Mouse (Mus musculus) G1E (cell line): Measurements from ENCODE around the gene Zfp184. TPM values are rescaled to one million over a fixed set of nuclear protein-coding genes. Genes with fewer than 3 reads are reported as not detected.
A peak's percentile ranks its signal among the peaks of the same experiment; 100 is the strongest.

Source experiments
- ATAC-seq: 2 replicates; pipeline ENCODE4 v1.8.0; 2016; ENCODE audit warnings: mild to moderate bottlenecking; ENCODE audit not compliant: insufficient number of reproducible peaks, poor library complexity, low FRiP score, severe bottlenecking; ENCODE audit errors: extremely low read depth
- DNase-seq: peaks from one replicate; pipeline ENCODE4 v3.0.0; 2012; ENCODE audit warnings: low spot score
- H3K27me3 ChIP-seq: 2 replicates; pipeline ENCODE4 v1.6.1; 2012; ENCODE audit warnings: mild to moderate bottlenecking, low read length, inconsistent platforms; ENCODE audit not compliant: insufficient read depth
- H3K36me3 ChIP-seq: replicated peaks from 2 replicates; pipeline ENCODE3; 2012; ENCODE audit warnings: mild to moderate bottlenecking, inconsistent platforms
- H3K4me1 ChIP-seq: 2 replicates; pipeline ENCODE4 v1.6.1; 2012; ENCODE audit warnings: low read depth, low read length, inconsistent platforms, mixed read lengths; ENCODE audit not compliant: insufficient read depth
- H3K4me3 ChIP-seq: 2 replicates; pipeline ENCODE4 v1.5.1; 2012; ENCODE audit warnings: low read depth, mild to moderate bottlenecking, inconsistent platforms, low read length, moderate library complexity, mixed read lengths
- H3K9me3 ChIP-seq: replicated peaks from 2 replicates; pipeline ENCODE4 v1.6.1; 2012; ENCODE audit warnings: inconsistent platforms
- CTCF ChIP-seq: IDR thresholded peaks from 2 replicates; pipeline ENCODE4 v1.5.1; 2012; ENCODE audit warnings: low read depth, low read length, inconsistent platforms, mixed read lengths
- GATA1 ChIP-seq: IDR thresholded peaks from 2 replicates; pipeline ENCODE4 v1.6.1; 2012; ENCODE audit warnings: borderline replicate concordance, low read length, inconsistent platforms, mixed read lengths
- GATA2 ChIP-seq: IDR thresholded peaks from 2 replicates; pipeline ENCODE4 v1.6.1; 2012; ENCODE audit warnings: low read depth, low read length, inconsistent platforms, borderline replicate concordance
- POLR2AphosphoS5 ChIP-seq: IDR thresholded peaks from 2 replicates; pipeline ENCODE4 v1.6.1; 2012; ENCODE audit warnings: low read depth, low read length, inconsistent platforms; ENCODE audit not compliant: insufficient replicate concordance
- TAL1 ChIP-seq: conservative IDR thresholded peaks from 2 replicates; pipeline ENCODE4 v1.6.1; 2012; ENCODE audit warnings: low read depth, low read length, inconsistent platforms, mixed read lengths
- polyA plus RNA-seq: library from polyadenylated mRNA; stranded (reverse); fragments of >175 nt; gene quantifications from 2 replicates; pipeline ENCODE4 v1.2.3, GENCODE M21; 2012
- total RNA-seq, 2 experiments: library from RNA; stranded (forward) in 1 of 2; stranded (reverse) in 1 of 2; fragments of 200-1000 nt in 1 of 2; fragments of >200 nt in 1 of 2; fragmentation: Nextera tagmentation in 1 of 2; gene quantifications; 2 replicates each; pipeline ENCODE4 v1.2.3; 2014 to 2017

Gene Zfp184
- total and polyA plus RNA-seq, 3 experiments: 0.26 to 20.1 (median 3.6) TPM

GRCm38 (mm10) chr13:21914599-21914998 lies 30.3 kb upstream of the Zfp184 start:
- TF ChIP-seq POLR2AphosphoS5: no peak
- no peak for TF ChIP-seq TAL1
- no peak for TF ChIP-seq CTCF
- TF ChIP-seq GATA1: no peak
- TF ChIP-seq GATA2: no peak
- no peak for DNase-seq
- Histone ChIP-seq H3K36me3 (no peaks in the 10 kb centered on the region), H3K4me3 (peak overlapping the region; percentile 64), H3K27me3 (no peaks in the 10 kb centered on the region), H3K4me1 (peaks cover 58% of the 10 kb centered on the region), H3K9me3 (no peaks in the 10 kb centered on the region)
- 0 out of 2 replicates have a peak, but pooled peaks have one; percentile 30 for ATAC-seq

DNA sequence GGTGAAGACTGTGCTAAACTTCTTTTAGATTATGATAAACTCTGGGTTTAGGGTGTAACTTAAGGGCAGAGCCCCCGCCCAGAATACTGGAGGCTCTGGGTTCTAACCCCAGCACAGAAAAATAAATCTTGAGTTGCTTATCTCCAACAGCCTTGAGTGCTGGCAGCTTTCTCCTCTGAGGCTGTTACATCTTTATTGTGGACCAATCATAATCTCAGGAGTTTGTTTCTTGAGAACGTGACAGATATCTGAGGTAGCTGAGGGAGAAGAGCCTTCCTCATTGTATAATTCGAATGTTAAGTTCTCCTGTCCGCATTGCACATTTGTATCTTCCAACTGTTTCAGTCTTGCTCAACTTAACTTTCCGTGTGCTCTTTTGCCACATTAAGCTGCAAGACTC lies 29.4 kb upstream of the Zfp184 start:
- ATAC-seq: no peak
- no peaks in the 10 kb centered on the region for H3K27me3 ChIP-seq
- no peak overlapping the region for H3K4me3 ChIP-seq
- no peak for DNase-seq
- TF ChIP-seq POLR2AphosphoS5: no peak
- no peak for TF ChIP-seq CTCF
- TF ChIP-seq GATA1: no peak
- no peak for TF ChIP-seq TAL1
- no peak for TF ChIP-seq GATA2
- H3K36me3 ChIP-seq: no peaks in the 10 kb centered on the region
- H3K4me1 ChIP-seq: peaks cover 58% of the 10 kb centered on the region
- H3K9me3 ChIP-seq: no peaks in the 10 kb centered on the region

- no peak for TF ChIP-seq POLR2AphosphoS5
- TF ChIP-seq GATA2: no peak
- no peak for TF ChIP-seq GATA1
- no peak for TF ChIP-seq CTCF
- TF ChIP-seq TAL1: no peak
- no peak overlapping the region for H3K4me3 ChIP-seq
- H3K4me1 ChIP-seq: peaks cover 53% of the 10 kb centered on the region
- no peaks in the 10 kb centered on the region for H3K9me3 ChIP-seq
- no peak for DNase-seq
- ATAC-seq: no peak
- H3K27me3 ChIP-seq: no peaks in the 10 kb centered on the region
- H3K36me3 ChIP-seq: no peaks in the 10 kb centered on the region
Observed at GRCm38 (mm10) chr13:21916056-21916455, 28.8 kb upstream of the Zfp184 start.

- H3K4me1 ChIP-seq: peaks cover 52% of the 10 kb centered on the region
- ATAC-seq: 0 out of 2 replicates have a peak, but pooled peaks have one; percentile 24
- no peak for DNase-seq
- H3K27me3 ChIP-seq: no peaks in the 10 kb centered on the region
- TF ChIP-seq GATA2 (no peak), GATA1 (no peak), POLR2AphosphoS5 (no peak), CTCF (no peak), TAL1 (no peak)
- H3K4me3 ChIP-seq: no peak overlapping the region; the same call in 1 of the 2 replicates
- no peaks in the 10 kb centered on the region for H3K36me3 ChIP-seq
- no peaks in the 10 kb centered on the region for H3K9me3 ChIP-seq
Observed at GRCm38 (mm10) chr13:21917040-21917439, 27.9 kb upstream of the Zfp184 start.

DNA sequence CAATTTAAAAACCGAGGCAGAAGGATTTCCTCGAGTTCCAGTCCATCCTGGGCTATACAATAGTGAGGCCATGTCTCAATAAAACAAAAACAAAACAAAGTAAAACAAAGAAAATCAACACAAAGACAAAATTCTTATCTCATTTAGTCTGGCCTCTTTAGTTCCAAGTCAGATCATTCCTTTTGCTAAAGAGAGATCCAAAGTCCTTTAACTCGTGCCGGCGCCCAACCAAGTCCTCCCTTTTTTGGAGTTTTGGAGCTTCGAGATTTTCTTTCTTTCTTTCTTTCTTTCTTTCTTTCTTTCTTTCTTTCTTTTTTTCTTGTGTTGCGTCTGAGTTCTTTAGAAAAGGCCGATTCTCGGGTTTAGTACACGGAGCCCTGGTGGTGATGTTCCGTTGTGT lies 27.4 kb upstream of the Zfp184 start:
- H3K4me1 ChIP-seq: peaks cover 52% of the 10 kb centered on the region
- DNase-seq: no peak
- no peaks in the 10 kb centered on the region for H3K27me3 ChIP-seq
- peak overlapping the region; percentile 71; the same call in 1 of the 2 replicates for H3K4me3 ChIP-seq
- H3K9me3 ChIP-seq: no peaks in the 10 kb centered on the region
- ATAC-seq: no peak
- H3K36me3 ChIP-seq: no peaks in the 10 kb centered on the region
- TF ChIP-seq TAL1 (no peak), CTCF (no peak), GATA2 (no peak), POLR2AphosphoS5 (no peak), GATA1 (no peak)

GRCm38 (mm10) chr13:21917992-21918391 lies 26.9 kb upstream of the Zfp184 start:
- no peak for TF ChIP-seq POLR2AphosphoS5
- no peak for ATAC-seq
- H3K4me1 ChIP-seq: peaks cover 52% of the 10 kb centered on the region

More at GRCm38 (mm10) chr13:21917992-21918391, 26.9 kb upstream of the Zfp184 start:
- Histone ChIP-seq H3K27me3 (no peaks in the 10 kb centered on the region), H3K4me3 (peak overlapping the region; percentile 71), H3K9me3 (no peaks in the 10 kb centered on the region), H3K36me3 (no peaks in the 10 kb centered on the region)
- no peak for DNase-seq
